Mouse (Mus musculus) lung, adult 18-20 months (tissue): ENCODE measurements around the gene Mrps34.
"Not testable (repeated sequence)": the region's sequence is repeated elsewhere in the genome, so short reads cannot be mapped to it uniquely, and the experiment has no call there.

Experiments
- DNase-seq, 2 experiments: peaks; one replicate each; pipeline ENCODE4 v3.0.0; 2022; ENCODE audit warnings: mixed read lengths in 2 of 2

Mrps34 gene

DNA sequence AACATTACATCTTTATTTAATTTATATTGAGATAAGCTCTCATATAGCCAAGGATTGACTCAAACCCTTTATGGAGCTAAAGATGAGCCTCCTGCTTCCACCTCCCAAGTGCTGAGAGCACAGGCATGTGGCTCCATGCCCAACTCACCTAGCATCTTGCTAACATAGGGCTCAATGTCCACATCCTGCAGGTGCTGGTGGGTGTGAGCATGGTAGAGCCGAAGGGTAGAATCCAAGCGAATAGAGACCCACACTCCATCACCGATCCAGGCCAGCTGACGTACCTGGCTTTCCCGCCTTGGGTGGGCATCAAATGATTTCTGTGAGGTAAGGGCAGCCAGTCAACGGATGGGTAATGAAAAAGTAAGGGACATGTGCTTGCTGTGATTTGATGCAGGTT is 5.1 kb downstream of the Mrps34 start:
- DNase-seq, result no peak

DNA sequence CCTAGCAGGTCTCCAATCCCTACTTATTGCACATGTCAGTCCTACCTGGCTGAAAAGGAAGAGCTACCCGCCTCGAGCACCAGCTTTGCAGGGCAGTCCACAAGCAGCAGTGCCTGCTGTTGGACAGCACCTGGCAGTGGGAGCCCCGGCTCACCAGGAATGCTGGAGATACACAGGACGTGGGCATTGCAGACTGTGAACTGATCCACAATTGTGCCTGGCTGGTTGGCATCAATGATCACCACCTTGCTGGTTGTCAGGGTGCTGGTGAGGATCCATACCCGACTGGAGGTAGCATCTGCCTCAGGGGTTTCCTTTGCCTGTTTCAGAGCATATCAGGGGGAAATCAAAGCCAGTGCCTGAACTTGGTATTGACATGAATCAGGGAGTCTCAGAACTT is 7.2 kb downstream of the Mrps34 start:
- no peak for DNase-seq

DNA sequence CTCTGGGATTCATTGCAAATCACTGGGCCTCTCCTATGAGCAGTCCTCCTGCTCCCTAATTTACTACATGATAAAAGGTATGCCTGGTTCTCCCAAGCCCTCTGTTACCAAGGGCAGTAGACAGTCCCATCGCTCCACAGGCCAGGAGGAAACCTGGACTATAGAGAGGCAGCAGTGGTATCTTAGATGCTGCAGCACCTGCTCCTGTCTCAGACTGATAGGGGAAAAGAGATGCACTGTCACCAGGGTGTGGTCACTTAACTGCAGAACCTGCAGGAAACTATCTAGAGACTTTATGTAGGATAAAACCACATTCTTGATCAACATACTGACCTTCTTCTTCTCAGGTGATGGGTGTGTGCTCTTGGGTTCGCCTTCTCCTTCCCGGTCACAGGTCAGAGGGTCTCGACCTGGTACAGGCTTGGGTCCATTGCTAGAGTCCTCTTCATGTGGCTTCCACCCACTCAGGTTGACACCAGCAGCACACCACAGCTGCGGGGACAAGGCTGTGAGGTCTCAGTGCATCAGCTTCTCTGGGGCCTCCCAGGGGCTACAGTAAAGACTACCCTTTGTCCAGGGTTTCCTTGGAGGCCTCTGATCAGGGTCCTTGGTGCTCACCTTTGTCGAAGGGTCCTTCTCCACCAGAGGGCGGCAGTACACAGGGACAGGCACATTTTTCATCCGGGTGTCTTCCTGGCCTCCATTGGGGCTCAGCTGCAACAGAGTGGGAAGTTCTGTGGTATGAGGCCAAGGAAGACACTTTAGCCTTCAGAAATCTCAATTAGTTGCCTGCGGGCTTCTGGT is 8.0 kb downstream of the Mrps34 start:
- no peak for DNase-seq

DNA sequence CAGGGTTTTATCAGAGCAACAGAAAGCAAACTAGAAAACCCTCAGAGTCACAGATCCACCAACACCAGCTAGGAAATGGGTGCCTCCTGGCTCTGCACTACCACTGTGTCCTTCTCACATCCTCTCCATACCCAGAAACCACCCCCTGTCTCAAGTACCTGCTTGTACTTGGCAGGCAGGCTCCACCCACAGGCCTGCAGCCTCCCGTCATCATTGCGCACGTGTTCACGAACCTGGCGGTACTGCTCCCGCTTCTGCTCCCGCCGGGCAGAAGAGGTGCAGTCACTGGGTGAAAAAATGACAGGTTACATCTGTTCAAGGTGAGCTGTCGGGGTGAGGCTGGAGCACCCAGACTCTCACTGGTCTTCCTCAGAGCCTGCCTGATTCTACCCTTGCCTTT is 8.9 kb downstream of the Mrps34 start:
- DNase-seq, result no peak

DNA sequence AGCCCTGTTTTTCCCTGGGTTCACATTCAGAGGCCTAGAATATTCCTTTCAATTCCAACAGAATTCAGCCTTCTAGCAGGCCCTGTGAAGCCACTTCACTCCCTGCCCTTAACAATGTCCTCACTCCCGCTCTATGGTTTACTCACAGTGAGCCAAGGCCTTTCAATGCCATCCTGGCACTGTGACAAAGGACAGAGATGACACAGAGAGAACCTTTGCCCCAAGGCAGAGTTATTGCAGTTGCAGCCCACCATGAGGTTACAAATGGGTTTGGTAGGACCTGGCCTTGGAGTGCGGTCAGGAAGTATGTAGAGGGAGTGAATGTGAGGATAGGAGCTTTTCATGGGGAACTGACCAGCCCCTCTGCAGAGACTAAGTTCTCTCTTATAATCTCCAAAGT is 12.7 kb downstream of the Mrps34 start:
- no peak for DNase-seq

DNA sequence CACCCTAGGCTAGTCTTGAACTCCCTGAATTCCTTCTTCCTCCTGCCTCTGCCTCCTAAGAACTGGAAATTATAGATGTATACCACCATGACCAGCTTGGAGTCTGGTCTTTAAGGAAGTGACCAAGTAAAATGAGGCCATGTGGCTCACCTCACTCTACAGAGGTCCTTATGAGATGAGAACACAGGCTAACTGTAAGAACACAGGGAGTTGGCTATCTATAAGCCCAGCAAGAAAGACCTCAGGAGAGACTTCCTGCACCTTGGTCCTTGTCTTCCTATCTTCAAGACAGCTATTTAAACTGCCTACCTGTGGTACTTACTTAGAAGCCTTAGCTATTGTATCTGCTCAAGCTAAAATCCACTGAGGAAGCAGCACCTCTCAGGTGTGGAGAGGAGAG is 19.1 kb downstream of the Mrps34 start:
- no peak for DNase-seq

DNA sequence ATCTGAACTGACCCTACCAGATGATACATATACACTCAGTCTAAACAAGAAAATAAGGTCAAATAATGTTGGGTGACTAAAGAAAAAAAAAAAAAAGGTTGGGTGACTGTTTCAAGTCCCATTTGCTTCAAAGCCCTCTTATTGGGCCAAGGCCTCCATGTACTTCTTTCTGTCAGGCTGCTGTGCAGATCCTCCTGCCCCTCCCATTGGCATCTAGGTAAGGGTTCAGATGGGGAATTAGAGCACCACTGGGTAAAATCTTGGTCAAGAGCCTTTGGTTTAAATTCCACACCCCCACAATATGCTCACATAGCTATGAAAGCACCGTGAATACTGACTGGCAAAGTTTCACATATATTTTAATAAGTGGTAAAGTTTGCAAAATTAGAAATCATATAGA is 28.3 kb downstream of the Mrps34 start:
- no peak for DNase-seq

DNA sequence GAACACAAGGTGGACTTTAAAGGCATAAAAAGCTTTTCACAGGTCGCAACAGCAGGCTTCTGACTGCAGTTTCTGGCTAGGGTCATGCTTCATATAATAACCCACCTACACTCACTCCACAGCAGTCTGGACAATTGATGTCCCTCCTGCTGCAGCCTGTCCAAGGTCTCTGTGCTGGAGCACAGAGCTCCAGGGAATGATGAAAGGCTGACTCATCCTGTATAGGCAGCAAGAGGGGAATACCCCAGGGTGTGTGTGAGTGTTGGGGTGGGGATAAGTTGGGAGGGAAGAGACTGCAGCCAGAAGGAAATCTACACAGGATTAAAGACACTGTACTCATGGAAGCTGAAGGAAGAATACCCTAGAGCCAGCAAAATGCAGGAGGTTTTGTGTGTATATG is 34.6 kb downstream of the Mrps34 start:
- no peak for DNase-seq

DNA sequence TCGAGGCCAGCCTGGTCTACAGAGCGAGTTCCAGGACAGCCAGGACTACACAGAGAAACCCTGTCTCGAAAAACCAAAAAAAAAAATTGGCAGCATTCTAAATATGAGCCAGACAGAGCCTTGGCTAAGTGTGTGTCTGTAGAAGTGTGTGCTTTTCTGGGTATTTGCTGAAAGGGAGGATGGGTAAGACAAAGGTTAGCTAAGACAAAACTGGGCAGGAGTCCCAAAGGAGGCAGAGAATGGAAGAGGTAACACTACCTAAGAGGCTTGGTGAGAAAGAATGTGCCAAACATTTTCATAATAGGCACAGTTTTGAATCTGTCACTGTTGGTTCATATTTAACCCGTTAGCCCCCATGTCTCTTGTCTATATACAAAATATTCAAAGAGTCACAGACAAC is 37.5 kb downstream of the Mrps34 start:
- no peak for DNase-seq

DNA sequence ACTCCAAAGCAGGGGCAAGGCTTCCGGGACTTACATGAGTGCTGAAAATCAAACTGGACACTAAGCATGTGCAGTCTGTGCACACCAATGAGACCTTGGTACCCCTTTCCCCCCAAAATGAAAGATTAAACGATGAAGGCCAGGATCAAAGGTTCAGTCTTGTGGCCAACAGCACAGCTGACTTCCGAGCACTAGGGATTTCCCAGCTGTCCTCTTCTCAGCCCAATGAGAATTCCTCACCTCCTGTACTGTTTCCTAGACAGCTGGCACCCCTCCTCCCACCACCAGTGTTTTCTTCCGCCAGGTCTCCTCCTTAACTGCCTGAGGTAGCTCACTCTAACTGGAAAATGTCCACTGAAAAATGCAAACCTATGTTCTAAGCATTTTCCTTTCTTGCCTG is 38.2 kb downstream of the Mrps34 start:
- no peak for DNase-seq

DNA sequence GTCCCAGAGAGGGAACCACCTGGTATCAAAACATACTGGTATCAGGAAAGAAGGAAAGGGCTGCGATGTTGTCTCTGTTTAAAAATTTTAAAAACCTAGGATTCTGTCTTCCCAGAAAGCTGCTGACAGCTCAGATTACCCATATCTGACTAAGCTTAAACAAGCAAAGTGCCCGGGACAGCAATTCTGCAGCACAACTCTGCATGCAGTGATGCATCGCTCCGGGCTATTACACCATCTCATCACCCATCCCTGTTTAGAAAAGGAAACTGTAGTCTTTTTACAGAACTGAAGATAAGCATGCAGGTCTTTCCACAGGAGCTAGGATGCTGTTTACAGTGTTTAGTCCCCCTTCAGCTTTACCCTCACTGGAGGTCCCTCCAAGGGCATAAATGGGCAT is 40.0 kb downstream of the Mrps34 start:
- DNase-seq, result no peak

DNA sequence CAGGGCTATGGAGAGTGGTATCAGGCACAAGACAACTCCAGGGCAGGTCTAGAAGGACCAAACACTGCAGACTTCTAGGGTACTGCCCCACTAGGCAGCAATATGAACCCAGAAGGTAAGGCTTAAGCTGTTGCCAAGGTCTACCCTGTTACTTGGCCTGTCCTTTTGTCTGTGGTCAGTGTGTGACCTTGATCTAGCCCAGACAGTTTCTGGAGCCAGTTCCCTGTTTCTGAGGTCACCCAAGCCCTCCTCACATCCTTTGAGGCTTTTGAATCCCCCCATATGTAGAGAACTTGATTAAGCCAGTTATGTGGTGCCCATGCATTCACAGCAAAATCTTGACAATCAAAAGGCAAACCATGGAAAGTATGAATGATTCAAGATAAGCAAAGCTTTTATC is 40.8 kb downstream of the Mrps34 start:
- DNase-seq, result no peak

DNA sequence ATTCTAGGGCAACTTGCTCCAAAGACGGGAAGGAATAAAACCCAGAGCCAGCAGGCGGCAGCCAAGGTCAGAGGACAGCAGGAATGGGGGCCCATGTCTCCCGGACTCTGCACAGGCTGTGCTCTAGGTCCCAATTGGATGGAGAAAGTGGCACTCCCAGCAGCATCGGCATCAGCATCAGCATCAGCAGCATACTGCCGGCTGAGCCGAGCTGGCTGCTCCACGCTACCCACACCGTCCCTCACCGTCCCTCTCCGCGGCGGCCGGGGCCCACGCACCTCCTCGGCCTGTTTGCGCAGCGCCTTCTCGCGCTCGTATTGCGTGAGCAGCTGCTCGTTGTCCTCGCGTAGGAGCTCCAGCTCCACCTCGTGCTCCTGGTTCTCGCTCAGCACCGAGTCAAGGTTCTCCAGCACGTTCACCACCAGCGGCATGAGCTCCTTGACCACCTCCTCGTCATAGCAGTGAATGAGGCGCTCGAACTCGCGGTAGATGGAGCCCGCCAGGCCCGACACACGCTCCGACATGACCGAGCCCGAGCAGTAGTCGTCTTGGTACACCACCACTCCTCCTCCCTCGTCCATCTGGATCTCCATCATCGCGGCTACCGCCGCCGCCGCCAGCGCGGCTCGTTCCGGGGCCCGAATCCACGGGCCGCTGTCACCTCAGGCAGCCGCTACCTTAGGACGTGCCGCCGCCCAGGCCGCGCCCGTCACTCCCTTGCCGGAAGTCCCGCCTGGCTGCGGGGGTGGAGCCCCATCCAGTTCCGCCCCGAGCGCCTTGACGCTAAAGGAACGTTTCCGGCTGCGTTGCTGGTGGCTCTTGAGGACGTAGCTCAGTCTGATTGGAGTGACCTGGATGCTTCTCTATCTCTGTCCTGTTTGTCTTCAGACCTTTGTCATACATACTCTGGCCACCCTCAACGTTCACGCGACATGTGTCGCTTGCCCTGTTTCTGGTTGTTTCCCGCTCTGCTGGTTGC is 41.6 kb downstream of the Mrps34 start, which contains the start of gene Mapk8ip3:
Gene Mapk8ip3, minus strand, starts transcription at position 719 of the 979 bp plus-strand sequence.
- DNase-seq, result peak; percentile 96

DNA sequence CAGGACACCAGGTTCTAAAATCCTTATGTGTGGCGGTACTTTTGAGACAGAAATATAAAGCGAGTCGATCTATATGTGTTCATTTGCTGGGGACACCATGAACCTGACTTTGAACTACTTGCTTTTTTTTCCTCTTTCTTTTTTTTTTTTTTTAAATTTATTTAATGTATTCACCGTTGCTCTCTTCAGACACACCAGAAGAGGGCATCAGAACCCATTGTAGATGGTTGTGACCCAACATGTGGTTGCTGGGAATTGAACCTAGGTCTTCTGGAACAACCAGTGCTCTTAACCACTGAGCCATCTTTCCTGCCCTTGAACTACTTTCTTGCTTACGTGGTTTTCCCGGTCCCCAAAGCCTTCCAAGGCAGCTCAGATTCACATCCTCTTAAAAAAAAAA is 42.4 kb downstream of the Mrps34 start:
- DNase-seq, result no peak

DNA sequence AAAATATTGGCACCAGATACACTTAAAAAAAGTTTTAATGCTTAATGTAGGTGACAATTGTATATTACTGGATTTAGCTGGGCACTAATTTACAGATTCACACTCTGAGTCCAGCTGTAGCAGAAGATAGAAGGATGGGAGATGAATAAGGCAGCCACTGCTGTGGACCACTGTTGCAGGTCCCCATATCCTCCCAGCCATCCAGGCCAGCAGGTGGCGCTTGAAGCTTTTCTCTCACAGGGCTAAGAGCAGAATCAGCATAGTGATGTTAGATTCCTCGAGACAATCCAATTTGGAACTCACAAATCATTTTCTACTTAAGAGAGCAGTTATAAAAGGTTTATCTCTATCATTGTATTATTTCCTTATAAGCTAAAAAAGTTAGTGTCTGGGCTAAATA is 47.5 kb downstream of the Mrps34 start:
- peak; percentile 40 to 47 for DNase-seq

DNA sequence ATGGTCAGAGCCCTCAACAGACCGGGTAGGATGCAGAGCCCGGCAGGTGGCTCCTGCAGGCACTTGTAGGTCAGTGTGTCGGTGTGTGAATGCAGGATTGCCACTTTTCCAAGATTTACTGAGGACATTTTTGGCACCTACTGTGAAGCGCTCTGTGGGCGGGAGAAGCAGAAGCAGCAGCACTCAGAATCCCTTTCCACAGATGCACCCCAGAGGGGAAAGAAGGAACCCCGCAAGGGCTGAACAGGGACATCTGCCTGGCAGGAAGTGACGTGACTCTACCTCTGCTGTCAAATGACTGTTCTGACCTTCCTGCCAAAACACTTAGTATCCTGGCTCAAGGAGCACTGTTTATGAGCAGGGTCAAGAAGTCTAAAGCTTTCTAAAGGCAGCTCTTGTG is 48.1 kb downstream of the Mrps34 start:
- no peak for DNase-seq

DNA sequence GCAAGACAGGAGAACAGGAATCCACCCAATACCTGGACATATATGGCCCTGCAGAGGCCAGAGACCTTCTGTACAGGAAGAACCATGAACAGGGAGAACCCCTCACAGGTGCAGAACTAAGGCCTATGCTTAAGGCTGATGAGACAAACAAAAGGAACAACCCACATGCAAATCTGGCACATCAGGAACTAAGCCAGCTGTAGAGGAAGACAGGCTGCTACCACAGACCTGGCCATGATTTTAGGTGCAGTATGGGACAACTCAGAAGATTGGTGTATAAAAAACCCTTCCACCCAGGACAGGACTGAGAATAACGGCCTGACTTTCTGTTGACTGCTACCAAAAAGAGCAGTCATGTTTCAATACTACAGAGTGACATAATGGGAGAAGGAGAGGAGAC is 48.7 kb downstream of the Mrps34 start:
- not testable (repeated sequence) for DNase-seq
